Mouse (Mus musculus): ENCODE data around the gene Opn3.

The Opn3 gene

GRCm38 (mm10) chr1:175692246-175692996 lies at the start of gene Opn3, which contains the start of gene Chml:
Opn3 (minus strand) TSS chr1:175692776.
Chml (minus strand) TSS chr1:175692901.
- peak; percentile 100 for DNase-seq (ENCODE audit: low read depth, low spot score)

- no peak for DNase-seq (ENCODE audit: low read depth, low spot score)
Observed at GRCm38 (mm10) chr1:175725771-175726170, 33.2 kb upstream of the Opn3 start.

- no peak for DNase-seq (ENCODE audit: low read depth, low spot score)
Observed at GRCm38 (mm10) chr1:175716832-175717231, 24.3 kb upstream of the Opn3 start.

GRCm38 (mm10) chr1:175712338-175712909 lies 19.8 kb upstream of the Opn3 start:
- no peak for DNase-seq (ENCODE audit: low read depth, low spot score)

- DNase-seq (ENCODE audit: low read depth, low spot score) = no peak
Observed at GRCm38 (mm10) chr1:175708013-175708412, 15.4 kb upstream of the Opn3 start.

GRCm38 (mm10) chr1:175707599-175707998 lies 15.0 kb upstream of the Opn3 start:
- DNase-seq (ENCODE audit: low read depth, low spot score) = no peak

GRCm38 (mm10) chr1:175701145-175701544 lies 8.6 kb upstream of the Opn3 start:
- no peak for DNase-seq (ENCODE audit: low read depth, low spot score)

GRCm38 (mm10) chr1:175699796-175700195 lies 7.2 kb upstream of the Opn3 start:
- peak; percentile 34 for DNase-seq (ENCODE audit: low read depth, low spot score)

- DNase-seq (ENCODE audit: low read depth, low spot score) = no peak
Observed at GRCm38 (mm10) chr1:175699375-175699774, 6.8 kb upstream of the Opn3 start.

- DNase-seq (ENCODE audit: low read depth, low spot score) = no peak
Observed at GRCm38 (mm10) chr1:175698293-175698692, 5.7 kb upstream of the Opn3 start, which contains the start of gene Wdr64. Wdr64 (plus strand) TSS chr1:175698593.

- DNase-seq (ENCODE audit: low read depth, low spot score) = peak; percentile 41
Observed at GRCm38 (mm10) chr1:175693429-175693960, 919 bp upstream of the Opn3 start.

GRCm38 (mm10) chr1:175692997-175693361 lies 403 bp upstream of the Opn3 start:
- DNase-seq (ENCODE audit: low read depth, low spot score) = no peak

- no peak for DNase-seq (ENCODE audit: low read depth, low spot score)
Observed at GRCm38 (mm10) chr1:175691686-175692245, 810 bp downstream of the Opn3 start.

- DNase-seq (ENCODE audit: low read depth, low spot score) = no peak
Observed at GRCm38 (mm10) chr1:175680995-175681394, 11.6 kb downstream of the Opn3 start.

GRCm38 (mm10) chr1:175677459-175677858 lies 15.1 kb downstream of the Opn3 start:
- no peak for DNase-seq (ENCODE audit: low read depth, low spot score)

- no peak for DNase-seq (ENCODE audit: low read depth, low spot score)
Observed at GRCm38 (mm10) chr1:175675116-175675515, 17.5 kb downstream of the Opn3 start.

- no peak for DNase-seq (ENCODE audit: low read depth, low spot score)
Observed at GRCm38 (mm10) chr1:175673563-175674325, 18.8 kb downstream of the Opn3 start.

- no peak for DNase-seq (ENCODE audit: low read depth, low spot score)
Observed at GRCm38 (mm10) chr1:175671626-175672025, 20.9 kb downstream of the Opn3 start.

GRCm38 (mm10) chr1:175670042-175670441 lies 22.5 kb downstream of the Opn3 start:
- no peak for DNase-seq (ENCODE audit: low read depth, low spot score)

GRCm38 (mm10) chr1:175669456-175669855 lies 23.1 kb downstream of the Opn3 start:
- DNase-seq (ENCODE audit: low read depth, low spot score) = no peak

GRCm38 (mm10) chr1:175668666-175669405 lies 23.7 kb downstream of the Opn3 start:
- DNase-seq (ENCODE audit: low read depth, low spot score) = peak; percentile 62
